Mouse (Mus musculus): ENCODE results near the gene Ddx56.

DNA sequence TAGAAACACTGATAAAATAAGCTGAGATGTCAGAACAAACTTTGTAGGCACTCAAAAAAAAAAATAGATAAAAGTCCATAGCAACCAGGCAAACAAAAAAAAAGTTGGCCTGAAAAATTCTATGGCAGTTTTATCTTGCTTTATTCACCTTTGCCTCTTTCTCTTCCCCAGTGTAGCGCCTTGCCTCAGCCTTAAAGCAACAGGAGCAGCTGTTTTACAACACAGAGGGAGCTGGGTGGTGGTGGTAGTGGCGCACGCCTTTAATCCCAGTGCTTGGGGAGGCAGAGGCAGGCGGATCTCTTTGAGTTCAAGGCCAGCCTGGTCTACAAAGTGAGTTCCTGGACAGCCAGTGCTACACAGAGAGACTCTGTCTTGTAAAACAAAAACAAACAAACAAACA, 34.5 kb downstream of the Ddx56 start:
- TF ChIP-seq CTCF (IDR thresholded peaks at IDR 0.05; ENCODE audit: borderline replicate concordance, control insufficient read depth, extremely low read depth, insufficient read depth, low read length, poor library complexity) (no peak), POLR2A (IDR thresholded peaks at IDR 0.05; ENCODE audit: control insufficient read depth, extremely low read depth, insufficient read depth, low read length, poor library complexity) (no peak)
